Mouse (Mus musculus) forebrain, embryonic 12.5 days (tissue): ENCODE measurements at regions not wholly inside any gene's neighbourhood (a gene's known extent, or its start where the extent isn't known, plus 50 kb on each side); places are given as distances from the start of the nearest gene placed in this dataset.

ENCODE experiments used
- ATAC-seq: fragments of 200-750 bp; cut with Nextera tagmentation; 2 replicates; pipeline ENCODE4 v1.8.0; 2017; ENCODE audit warnings: moderate TSS enrichment; ENCODE audit not compliant: low FRiP score
- H3K27ac ChIP-seq: fragments of 300-500 bp; sonication (generic); 2 replicates; pipeline ENCODE4 v1.5.1; 2016; ENCODE audit warnings: mild to moderate bottlenecking
- H3K27me3 ChIP-seq: fragments of 300-500 bp; sonication (generic); 2 replicates; pipeline ENCODE4 v1.6.1; 2016; ENCODE audit warnings: mild to moderate bottlenecking
- H3K36me3 ChIP-seq: fragments of 300-500 bp; sonication (generic); replicated peaks from 2 replicates; pipeline ENCODE4 v1.6.1; 2016; ENCODE audit warnings: mild to moderate bottlenecking
- H3K4me1 ChIP-seq: fragments of 300-500 bp; sonication (generic); 2 replicates; pipeline ENCODE4 v1.6.1; 2016
- H3K4me2 ChIP-seq: fragments of 300-500 bp; sonication (generic); 2 replicates; pipeline ENCODE4 v1.6.1; 2016; ENCODE audit warnings: mild to moderate bottlenecking, moderate library complexity
- H3K4me3 ChIP-seq: fragments of 300-500 bp; sonication (generic); replicated peaks from 2 replicates; pipeline ENCODE4 v1.5.1; 2016; ENCODE audit warnings: mild to moderate bottlenecking
- H3K9ac ChIP-seq: fragments of 300-500 bp; sonication (generic); 2 replicates; pipeline ENCODE4 v1.6.1; 2016; ENCODE audit warnings: mild to moderate bottlenecking
- H3K9me3 ChIP-seq: fragments of 300-500 bp; sonication (generic); 2 replicates; pipeline ENCODE4 v1.6.1; 2016
- WGBS: fragments of 180-500 bp; shearing (Covaris S2); methylation state at CpG from one replicate; pipeline ENCODE4 v1.1.7; 2016; 5-methylcytosine and 5-hydroxymethylcytosine counted together

- Histone ChIP-seq H3K4me1 (no peaks in the 10 kb centered on the region), H3K27me3 (no peaks in the 10 kb centered on the region), H3K4me3 (no peak overlapping the region), H3K27ac (no peak overlapping the region), H3K9me3 (no peaks in the 10 kb centered on the region), H3K36me3 (no peaks in the 10 kb centered on the region), H3K9ac (no peak overlapping the region), H3K4me2 (no peak overlapping the region)
- no peak for ATAC-seq
- WGBS: 86% methylated on average over 8 of the region's 8 CpGs
Observed at GRCm38 (mm10) chr2:94658426-94658825, 220.5 kb upstream of the Api5 start.
